Mouse (Mus musculus): ENCODE data around the gene Cabp4. TPM values are rescaled to one million over a fixed set of nuclear protein-coding genes. Genes with fewer than 3 reads are reported as not detected.

Gene Cabp4
- polyA plus RNA-seq, 1 experiment from 2014 or later: 0.48 TPM

DNA sequence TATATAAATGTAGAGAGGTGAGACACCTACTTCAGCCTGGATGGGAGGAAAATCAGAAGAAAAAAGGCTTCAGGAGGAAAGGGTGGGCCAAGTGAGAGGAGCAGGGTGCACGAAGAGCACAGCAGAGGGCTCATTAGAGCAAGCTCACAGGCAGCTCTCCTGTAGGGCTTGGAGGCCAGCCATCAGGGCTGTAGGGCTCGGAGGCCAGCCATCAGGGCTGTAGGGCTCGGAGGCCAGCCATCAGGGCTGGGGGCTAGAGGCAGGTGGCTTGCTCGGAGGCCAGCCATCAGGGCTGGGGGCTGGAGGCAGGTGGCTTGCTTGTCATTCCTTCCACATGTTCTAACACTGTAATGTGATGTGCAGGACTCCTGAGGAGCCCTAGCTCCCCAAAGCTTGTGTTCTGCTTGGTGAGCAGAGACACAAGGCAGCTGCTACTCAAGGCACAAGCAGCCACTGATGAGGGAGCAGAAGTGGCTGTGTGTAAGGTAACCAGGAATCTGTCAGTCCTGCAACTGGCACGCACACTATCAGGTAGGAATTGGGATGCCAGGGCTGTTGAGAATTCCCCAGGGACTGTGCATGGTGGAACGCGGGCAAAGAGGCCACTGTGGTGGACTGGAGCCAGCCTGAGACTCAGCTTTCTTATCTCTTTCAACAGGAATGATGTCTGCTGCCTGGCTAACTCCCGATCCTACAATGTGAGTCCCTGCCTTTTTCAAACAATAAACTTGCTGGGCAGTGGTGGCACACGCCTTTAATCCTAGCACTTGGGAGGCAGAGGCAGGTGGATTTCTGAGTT lies 23.0 kb upstream of the Cabp4 start:
- DNase-seq (ENCODE audit: low spot score): no peak

DNA sequence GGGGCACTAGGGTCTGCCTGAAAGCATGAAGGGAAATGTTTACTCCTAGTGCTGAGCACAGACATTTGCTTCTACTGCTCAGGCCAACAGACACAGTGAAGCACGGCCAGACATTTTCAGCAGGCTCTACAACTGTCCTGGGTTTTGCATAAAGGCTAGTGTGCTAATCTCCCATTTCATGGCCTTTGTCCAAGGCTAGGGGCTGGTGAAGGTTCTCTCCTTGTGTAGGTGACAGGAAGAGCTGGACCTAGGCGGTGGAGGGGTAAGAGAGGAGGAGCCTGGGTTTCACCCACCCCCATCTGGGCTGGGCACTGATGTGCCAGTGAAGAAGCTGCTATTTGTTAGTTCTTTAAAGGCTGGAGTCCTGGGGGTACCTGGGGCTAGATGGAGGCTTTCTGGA lies 20.9 kb upstream of the Cabp4 start:
- no peak for DNase-seq (ENCODE audit: low spot score)

DNA sequence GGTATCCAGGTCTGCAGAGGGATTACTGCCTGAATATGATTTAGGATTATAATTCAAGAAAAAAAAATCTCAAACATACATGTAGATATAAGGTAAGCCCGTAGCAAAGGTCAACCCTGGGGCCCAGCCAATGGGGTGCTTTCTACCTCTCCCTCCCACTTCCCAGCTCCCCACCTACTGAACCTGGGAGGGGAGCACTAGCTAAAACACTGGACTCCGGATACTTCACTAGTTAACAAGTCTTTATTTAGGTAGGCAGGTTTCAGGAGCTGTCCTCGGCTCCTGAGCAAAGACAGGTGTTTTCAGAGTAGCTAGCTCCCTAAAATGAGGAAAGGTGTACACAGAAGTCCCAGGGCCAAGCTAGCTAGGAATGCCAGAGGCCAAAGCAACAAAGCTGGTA lies 20.3 kb upstream of the Cabp4 start:
- no peak for DNase-seq (ENCODE audit: low spot score)

DNA sequence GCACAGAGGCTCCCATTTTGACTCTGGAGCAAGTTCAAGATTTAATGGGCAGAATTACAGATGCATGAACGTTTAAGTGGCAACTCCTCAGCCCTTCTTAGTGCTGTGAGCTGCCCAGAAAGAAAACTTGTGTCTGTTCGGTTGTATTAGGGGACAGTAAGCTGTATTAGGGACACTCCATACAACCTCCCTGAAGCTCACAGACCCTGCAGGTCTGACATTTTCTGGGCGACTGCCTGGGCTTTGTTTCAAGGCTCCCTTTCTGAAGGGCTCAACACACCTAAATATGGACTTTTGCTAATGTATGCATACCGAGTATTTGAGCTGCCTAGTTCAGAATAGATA lies 19.7 kb upstream of the Cabp4 start:
- no peak for DNase-seq (ENCODE audit: low spot score)

DNA sequence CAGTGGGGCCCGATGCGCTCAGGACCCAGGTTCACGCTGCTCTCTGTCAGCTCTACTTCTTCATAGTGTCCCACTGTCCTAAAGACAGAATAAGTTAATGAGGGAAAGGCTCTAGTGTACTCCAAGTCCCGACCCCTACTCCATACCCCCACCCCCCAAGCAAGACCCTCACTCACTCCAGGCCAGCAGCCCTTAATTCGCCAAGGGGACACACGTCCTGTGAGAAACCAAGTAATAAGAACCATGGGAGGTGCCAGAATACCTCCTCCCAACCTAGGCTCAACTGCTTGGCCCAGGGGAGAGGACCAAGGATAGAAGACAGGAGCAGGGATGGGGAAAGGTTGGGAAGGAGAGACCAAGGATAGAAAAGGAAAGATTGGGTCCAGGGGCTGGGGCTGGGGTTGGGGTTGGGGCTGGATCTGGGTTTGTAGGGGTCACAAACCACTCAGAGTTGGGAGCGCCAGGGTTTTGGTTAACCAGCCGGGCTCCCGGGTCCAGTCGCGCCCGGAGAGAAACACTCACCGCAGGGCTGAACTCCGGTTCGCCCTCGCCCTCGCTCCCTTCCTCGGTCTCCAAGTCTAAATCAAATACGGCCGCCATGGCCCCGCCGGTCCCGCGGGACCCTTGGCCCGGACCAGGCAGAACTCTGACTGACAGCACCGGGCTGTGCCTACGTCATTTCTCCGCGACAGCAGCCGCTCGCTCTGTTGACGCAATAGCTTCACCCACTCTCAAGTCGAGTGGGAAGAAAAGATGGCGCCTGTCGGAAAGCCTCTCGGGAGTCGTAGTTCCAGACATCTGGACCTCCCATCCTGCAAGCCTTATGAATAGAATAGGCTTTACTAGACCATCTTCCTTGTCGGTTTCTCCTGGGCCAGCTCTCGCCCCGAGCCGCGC lies 19.1 kb upstream of the Cabp4 start, which contains the start of gene Rps6kb2:
Gene Rps6kb2, minus strand, starts transcription at position 709 of the 897 bp plus-strand sequence.
- DNase-seq (ENCODE audit: low spot score): peak; percentile 95

DNA sequence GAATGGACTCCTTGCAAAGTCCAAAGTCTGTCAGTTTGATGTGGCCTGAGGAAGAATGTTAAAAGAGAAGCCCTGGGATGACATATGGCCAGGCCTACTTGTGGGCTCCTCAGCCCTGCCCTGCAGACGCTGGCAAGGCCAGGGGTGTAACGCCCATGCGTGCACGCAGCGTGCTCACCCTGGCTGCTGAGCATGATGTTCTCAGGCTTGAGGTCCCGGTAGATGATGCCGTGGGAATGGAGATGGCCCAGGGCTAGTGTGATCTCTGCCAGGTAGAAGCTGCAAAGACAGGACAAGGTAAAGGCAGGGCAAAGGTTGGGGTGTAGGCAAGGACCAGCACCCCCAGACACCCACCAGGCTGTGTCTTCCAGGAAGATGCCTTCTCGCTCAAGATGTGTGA lies 15.2 kb upstream of the Cabp4 start:
- DNase-seq (ENCODE audit: low spot score): no peak

DNA sequence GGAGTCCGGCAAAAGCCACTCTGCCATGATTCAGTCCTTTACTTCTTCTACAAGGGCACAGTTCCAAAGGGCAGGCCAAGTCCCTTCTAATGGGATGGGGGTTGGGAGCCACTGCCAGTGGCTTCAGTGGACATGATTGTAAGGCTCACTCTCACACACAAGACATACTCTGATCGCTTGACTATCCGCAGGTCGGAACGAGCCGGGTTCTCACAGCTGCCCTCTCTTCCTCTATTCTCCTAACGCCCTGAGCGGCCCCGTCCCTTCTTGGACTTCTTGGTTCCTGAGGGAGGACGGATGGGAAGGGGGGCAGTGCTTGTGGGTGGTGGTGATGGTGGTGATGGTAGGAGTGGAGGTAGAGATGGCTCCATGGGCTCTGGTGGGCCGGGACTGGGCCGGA lies 12.9 kb upstream of the Cabp4 start:
- DNase-seq (ENCODE audit: low spot score): no peak

DNA sequence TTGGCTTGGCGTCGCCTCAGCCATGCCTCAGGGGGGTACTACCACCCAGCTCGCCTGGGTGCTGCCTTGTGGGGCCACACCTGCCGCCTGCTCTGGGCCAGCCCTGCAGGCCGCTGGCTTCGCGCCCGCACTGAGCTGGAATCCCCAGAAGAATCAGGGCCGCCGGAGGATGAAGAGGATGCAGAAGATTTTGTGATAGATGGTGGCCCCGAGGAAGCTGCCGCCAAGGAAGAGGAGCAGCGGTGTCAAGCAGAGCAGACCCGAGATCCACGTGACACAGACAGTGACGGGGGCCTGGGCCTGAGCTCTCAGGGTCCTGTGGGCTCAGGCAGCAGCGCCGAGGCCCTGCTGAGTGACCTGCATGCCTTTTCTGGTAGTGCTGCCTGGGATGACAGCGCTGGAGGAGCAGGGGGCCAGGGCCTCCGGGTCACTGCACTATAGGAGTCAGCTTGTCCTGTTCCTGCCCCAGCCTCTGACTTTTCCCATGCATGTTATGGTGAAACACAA lies 12.3 kb upstream of the Cabp4 start:
- DNase-seq (ENCODE audit: low spot score): no peak

DNA sequence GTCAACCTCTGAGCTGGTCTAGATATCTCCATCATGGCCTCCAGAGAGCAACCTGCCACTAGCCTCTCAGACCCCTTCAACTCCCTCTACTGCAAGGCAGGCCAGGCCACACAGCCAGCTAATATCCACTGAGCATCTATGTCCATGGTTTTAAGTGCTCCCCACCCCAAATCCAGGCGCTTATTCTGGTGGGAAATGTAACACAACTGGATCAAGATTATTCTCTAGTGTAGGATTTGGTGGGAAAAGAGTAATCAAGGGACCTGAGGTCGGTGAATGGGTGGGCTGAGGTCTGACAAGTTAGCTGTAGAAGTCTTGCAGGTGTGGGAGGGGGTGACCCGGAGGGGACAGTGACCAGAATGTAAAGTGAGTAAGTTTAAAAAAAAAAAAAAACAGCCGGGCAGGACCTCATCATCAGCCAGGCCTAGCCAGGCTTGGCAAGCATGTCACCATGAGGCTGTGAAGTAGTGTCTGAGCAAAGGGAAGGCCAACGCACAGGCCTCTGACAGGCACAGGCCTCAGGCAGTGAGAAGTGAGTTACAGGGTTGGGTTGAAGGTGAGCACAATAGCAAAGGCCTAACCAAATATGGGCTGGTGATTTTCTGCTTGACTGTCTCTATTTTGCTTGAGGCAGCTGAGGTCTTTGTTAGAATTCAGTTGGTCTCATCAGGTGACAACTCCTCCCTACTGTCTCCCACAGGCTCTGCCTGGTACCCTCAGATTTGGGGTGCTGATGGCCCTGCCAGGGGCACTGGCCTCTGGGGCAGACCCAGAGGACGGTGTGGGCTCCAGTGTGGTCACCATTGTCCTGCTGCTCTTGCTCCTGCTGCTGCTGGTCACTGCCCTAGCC lies 11.6 kb upstream of the Cabp4 start:
- peak; percentile 22 for DNase-seq (ENCODE audit: low spot score)

DNA sequence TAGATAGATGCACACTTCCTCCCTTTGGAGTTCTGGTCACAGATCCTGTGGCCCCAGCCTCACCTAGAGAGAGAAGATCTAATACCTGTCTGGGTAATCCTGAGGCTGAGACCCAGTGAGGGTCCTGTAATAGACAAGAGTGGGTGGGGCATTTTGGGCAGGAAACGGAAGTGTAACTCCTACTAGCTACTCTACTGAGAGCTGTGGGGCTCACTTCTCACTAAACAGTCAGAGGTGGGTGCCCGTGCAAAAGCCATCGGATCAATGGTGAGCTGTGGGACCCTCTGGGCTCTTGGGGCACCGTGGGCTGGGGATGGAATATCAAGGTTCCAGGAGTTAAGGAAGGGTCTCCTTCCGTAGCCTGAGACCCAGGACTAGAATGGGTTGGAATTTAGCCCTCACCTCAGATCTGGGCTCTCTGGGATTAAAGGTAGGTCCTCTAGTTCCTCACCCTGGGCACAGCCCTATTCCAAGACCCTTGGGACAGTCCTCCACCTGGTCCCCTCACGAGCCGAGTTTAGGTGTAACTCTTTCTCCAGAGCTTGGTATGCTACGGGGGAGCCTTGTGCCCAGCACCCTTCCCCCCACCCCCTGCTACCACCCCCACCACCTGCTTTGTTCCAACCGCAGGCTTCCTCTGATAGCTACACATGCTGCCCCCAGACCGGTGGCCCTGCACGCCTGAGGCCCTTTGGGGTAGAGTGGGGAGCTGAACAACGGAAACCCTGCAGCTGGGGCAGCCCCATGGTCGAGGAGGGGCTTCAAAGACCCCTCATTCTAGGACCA lies 10.8 kb upstream of the Cabp4 start:
- DNase-seq (ENCODE audit: low spot score): peak; percentile 86

DNA sequence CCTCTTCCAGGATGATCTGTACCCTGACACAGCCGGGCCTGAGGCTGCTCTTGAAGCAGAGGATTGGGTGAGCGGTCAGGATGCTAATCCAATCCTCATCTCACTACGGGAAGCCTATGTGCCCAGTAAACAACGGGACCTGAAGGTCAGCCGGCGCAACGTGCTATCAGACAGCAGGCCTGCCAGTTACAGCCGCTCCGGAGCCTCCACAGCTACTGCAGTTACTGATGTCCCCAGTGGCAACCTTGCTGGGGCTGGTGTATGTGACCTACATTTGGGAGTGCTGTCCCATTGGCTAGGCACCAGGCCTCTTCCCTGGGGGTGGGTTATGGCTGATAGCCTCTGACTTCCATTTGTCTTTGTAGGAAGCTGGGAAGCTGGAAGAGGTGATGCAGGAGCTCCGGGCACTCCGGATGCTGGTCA lies 9.4 kb upstream of the Cabp4 start, which contains the start of gene Ptprcap:
Gene Ptprcap, plus strand, starts transcription at position 373 of the 423 bp plus-strand sequence.
- DNase-seq (ENCODE audit: low spot score): no peak

DNA sequence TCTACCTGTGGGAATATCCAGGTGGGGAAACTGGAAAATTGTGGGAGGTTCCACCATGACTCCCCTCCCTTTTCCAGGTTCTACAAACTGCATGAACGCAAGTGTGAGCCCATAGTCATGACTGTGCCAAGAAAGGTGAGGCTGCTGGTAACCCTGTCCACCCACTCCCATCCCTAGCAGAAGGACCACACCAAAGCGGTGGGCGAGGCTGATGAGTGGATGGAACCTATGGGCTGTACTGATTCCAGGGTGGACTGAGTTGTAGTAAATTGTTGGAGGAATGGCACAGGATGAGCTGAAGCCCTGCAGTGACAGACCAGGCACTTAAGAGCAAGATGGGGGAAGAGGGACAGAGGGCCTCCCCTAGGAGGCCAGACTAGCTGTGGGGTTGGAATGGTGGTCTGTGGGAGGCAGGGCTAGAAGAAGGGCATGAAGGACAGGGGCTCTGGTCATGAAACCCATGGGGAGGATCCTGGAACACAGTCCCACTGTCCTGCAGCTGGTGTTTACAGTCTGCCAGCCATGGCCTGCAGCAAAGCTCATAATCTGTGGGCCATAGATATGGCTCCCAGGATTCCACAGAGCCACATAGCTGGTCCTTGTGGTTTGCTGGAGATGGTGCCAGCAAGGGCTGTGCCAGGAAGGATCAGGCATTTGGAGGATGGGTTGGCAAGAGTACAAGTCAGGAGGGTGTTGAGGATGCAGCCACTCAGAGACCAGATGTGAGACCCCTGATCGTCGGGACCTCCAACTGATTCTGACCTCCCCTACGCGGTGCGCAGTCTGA lies 8.8 kb upstream of the Cabp4 start:
- DNase-seq (ENCODE audit: low spot score): no peak

DNA sequence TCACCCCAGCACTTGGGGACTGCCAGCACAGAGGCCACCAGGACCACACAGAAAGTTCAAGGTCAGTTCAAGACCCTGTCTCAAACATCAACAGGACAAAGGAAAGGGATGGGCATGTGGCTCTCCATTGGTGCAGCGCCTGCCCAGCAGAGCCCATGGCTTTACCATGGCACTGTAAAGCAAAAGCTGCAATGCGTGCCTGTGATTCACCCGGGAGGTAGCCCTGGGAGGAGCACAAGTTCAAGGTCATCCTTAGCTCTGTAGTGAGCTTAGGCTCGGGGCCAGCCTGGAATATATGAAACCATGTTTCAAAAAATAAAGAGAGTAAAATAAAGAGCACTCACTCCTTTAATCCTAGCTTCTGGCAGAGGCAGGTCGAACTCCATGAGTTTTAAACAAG lies 8.1 kb upstream of the Cabp4 start:
- no peak for DNase-seq (ENCODE audit: low spot score)

DNA sequence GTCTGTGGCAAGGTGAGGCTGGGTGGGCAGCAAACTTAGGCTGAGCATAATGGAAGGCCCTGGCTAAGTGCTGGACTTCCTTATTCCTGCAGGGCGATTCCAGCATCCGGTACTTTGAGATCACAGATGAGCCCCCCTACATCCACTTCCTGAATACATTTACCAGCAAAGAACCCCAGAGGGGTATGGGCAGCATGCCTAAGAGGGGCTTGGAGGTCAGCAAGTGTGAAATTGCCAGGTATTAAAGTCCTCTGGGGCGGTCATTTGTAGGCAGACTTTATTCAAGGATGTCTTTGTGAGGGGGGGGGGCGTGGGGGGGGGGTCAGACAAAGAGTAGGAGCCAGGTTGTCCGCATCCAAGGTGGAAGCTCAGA lies 7.6 kb upstream of the Cabp4 start:
- no peak for DNase-seq (ENCODE audit: low spot score)

DNA sequence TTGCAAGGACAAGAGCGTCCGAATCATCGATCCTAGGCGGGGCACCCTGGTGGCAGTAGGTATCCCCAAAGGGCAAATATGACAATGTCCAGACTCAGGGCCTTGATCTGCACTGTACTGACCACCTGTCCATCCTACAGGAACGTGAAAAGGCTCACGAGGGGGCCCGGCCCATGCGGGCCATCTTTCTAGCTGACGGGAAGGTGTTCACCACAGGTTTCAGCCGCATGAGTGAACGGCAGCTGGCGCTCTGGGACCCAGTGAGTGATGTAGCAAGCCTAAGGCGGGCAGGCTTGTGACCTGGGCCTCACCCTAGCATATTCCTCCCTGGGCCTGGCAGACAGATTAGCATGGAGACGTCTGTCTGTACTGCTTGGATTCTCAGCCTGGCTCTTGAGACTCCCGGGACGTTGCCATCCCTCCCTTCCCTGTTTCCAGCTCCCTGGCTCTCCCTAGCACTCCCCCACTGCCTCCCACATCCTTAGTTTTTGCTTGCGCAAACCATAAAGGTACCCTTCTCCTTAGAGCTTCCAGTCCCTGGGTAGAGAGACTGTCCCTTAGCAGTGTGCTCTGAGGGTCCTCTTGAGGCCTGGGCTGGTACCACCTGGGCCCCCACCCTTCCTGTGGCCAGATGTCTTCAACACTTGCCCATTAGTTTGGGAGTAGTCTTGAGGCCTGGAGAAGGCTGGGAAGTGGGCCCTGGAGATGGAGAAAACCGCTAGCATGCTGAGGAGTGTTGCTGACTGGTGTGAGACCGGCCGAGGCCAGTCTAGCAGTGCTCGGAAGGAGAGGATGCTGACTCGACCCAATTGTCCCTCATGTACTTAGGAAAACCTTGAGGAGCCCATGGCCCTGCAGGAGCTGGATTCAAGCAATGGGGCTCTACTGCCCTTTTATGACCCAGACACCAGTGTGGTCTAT lies 7.0 kb upstream of the Cabp4 start:
- DNase-seq (ENCODE audit: low spot score): no peak

DNA sequence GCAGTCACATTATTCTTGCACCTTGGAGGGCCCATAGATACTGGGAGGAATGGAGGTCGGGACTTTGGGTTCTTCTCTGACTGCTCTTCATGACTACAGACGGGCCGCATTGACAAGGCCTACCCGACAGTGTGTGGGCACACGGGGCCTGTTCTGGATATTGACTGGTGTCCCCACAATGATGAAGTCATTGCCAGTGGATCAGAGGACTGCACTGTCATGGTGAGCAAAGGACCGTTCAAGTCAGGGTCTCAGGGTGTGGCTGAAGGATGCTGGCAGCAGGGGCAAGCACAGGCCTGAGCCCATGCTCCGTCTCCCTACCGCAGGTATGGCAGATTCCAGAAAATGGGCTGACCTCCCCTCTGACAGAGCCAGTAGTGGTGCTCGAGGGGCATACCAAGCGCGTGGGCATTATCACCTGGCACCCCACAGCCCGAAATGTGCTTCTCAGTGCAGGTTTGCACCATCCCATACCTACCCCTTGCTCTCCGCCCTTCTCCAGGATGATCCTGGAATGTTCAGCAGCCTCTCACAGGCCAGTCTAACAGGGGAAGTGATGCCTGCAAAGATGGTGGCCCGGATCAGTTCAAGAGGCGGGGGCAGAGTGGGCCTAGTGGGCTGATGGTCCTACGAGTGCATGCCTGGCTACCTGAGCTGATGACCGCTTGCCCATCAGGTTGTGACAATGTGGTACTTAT lies 6.1 kb upstream of the Cabp4 start:
- DNase-seq (ENCODE audit: low spot score): no peak

DNA sequence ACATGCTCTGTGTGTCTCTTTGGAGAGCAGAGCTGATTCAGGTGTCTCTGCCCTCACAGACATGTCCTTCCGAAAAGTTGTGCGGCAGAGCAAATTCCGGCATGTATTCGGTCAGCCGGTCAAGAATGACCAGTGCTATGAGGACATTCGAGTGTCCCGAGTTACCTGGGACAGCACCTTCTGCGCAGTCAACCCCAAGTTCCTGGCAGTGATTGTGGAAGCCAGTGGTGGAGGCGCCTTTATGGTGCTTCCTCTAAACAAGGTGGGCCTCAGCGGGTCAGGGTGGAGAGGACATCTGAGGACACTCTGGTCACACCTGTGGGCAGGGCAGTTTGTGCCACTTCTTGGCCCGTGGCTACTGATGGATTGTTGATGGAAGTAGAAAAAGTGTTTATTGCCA lies 5.5 kb upstream of the Cabp4 start:
- DNase-seq (ENCODE audit: low spot score): no peak

DNA sequence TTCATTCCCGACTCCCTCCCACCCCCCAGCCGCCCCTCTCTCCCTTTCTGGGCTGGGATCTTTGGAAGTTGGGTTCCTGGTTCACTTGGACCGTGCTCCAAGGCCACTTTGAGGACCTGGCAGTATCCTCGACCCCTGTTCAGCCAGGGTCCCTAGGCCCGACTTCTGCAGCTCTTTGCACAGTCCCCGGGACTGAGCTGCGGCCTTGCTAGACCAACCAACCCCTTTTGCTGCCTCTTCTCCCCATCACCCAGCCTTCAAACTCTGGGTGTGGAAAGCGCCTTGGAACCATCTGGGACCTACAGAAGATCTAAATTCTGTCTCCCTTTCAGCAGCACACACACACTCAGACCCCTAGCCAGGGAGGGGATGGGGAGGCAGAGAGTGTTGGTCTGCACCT lies 5.0 kb upstream of the Cabp4 start:
- DNase-seq (ENCODE audit: low spot score): peak; percentile 33
